Mouse (Mus musculus) C3H10T1/2 (cell line): ENCODE results near the gene Ttc1. TPM values are rescaled to one million over a fixed set of nuclear protein-coding genes. Genes with fewer than 3 reads are reported as not detected.

Experiments used
- polyA plus RNA-seq, 2 experiments: library from polyadenylated mRNA; unstranded; fragments of >200 nt; fragmentation: generic; extraction: Trizol; gene quantifications; one replicate each; pipeline ENCODE4 v1.2.1; 2012; ENCODE audit warnings: missing spikeins in 2 of 2

Ttc1 gene
- 10 to 100 TPM in 1 of 2 experiments, 1 to 10 TPM in 1; 9.2 to 42.6 TPM for polyA plus RNA-seq

DNA sequence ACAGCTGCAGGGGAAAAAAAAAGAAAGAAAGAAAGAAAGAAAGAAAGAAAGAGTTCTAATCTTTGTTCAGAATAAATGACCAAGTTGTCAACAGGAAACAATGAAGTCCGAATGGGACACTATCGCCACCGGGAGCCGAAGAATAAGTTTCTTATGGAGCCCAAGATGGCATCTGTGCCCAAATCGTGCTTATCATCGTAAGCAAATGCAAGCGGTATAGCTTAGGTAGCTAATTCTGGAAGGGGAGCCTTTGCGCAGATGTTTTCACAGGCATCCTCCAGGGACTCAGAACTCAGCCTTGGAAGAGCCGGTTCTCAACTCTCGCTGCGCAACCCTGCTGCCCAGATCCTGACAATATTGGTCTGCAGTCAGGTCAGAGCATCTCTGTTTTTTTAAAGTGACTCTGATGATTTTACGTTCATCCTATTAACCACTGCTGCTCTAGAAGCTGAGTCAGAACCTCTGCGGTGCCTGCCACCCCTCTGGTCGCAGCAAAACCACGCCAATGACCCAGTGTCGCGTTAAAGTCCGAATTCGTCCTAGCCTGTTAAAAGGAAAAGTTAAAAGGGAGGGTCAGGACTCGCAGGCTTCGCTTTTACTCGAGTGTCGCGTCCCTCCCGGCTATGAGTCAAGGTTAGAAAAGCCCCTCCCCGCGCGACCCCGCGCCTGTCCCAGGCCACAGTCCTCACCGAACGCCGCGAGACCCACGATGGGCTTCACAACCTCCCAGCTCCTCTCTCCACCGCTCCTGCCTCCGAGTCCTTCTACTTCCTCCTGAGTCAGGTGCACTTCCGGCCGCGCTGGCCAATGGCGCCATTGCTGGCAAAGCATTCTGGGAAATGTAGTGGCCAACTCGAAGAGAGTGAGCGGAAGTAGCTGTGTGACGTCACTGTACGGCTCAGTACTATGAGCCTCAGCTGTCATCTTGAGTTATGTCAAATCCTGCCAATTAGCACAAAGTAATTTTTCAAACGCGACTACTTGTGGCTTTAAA, at the start of gene Ttc1:
Gene Ttc1, minus strand, starts transcription at position 776 of the 994 bp plus-strand sequence.

DNA sequence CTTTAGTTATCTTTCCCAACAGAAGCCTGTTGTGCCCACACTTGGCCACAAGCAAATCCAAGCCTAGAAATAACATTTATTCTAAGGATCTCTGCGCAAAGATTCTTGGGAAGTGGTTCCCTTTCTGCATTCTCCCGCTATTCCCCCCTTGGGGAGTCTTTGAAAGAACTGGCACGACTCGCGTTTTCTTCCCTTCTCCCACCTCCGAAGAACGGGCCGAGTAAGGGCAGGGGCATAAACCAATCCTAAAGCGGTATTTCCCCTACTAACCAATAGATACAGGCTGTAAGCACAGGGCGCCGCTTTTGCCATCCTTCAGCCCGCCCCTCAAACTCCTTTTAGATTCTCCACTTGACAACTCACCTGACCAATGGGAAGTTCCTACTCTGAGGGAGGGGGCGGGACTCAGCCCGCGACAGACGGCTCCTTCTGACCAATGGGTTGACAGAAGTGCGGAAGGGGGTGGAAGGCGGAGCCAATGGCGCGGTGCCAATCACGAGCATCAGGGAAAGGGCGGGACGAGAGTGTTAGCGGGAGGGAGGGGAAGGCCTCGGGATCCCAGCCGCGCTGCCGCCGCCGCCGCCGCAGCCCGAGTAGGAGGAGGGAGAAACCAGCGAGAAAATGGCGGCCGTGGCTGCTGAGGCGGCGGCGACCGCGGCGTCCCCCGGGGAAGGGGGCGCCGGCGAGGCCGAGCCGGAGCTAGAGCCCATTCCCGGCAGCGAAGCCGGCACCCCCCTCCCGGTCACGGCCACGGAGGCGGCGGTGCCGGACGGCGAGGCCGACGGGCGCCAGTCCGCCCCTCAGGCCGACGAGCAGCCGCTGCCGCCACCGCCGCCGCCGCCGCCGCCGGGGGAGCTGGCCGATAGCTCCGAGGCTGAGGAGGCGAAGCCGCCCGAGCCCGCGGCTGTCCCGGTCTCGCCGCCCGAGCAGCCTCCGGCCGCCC, 66.1 kb downstream of the Ttc1 start, which contains the start of gene Pwwp2a:
Gene Pwwp2a, plus strand, starts transcription at position 527 of the 943 bp plus-strand sequence.

Other genes with a start within 250 kb of the Ttc1 start
- not detected for gene Ccnjl, start 219.2 kb downstream of the Ttc1 start, polyA plus RNA-seq
- gene 4933415A04Rik, start 161.0 kb downstream of the Ttc1 start, polyA plus RNA-seq = not detected
- not detected for gene Fabp6, start 146.5 kb downstream of the Ttc1 start, polyA plus RNA-seq
- 1 to 10 TPM in 1 of 2 experiments, under 1 TPM in 1; 0.53 to 6.1 TPM for gene Pwwp2a, start 66.0 kb downstream of the Ttc1 start, polyA plus RNA-seq
- 10 to 100 TPM in 1 of 2 experiments, 1 to 10 TPM in 1; 2.7 to 10.1 TPM for gene Adra1b, start 153.2 kb upstream of the Ttc1 start, polyA plus RNA-seq